Mouse (Mus musculus) CH12.LX (cell line): ENCODE data around the gene Galnt6. TPM values are rescaled to one million over a fixed set of nuclear protein-coding genes. Genes with fewer than 3 reads are reported as not detected.

ENCODE experiments used
- DNase-seq: peaks from one replicate; pipeline ENCODE4 v3.0.0-alpha.2; 2013; ENCODE audit errors: extremely low read depth
- H3K27ac ChIP-seq: 2 replicates; pipeline ENCODE4 v1.5.1; 2012; ENCODE audit warnings: low read depth, mild to moderate bottlenecking, control low read depth, moderate library complexity; ENCODE audit not compliant: insufficient read depth
- H3K27me3 ChIP-seq: replicated peaks from 2 replicates; pipeline ENCODE3; 2012; ENCODE audit warnings: inconsistent platforms
- H3K36me3 ChIP-seq, 2 experiments: replicated peaks in 1 of 2; 2 replicates each; pipeline versions ENCODE3 to v1.6.1; 2012; ENCODE audit warnings: inconsistent platforms in 1 of 2, low read length in 1 of 2, mild to moderate bottlenecking in 1 of 2, mixed read lengths in 1 of 2, moderate library complexity in 1 of 2; ENCODE audit not compliant: control insufficient read depth in 1 of 2, insufficient read depth in 1 of 2
- H3K4me1 ChIP-seq, 2 experiments: 2 replicates each; pipeline ENCODE4 v1.6.1; 2012; ENCODE audit warnings: inconsistent platforms in 1 of 2, moderate library complexity in 1 of 2; ENCODE audit not compliant: insufficient read depth in 2 of 2, control insufficient read depth in 1 of 2
- H3K4me2 ChIP-seq: 2 replicates; pipeline ENCODE4 v1.6.1; 2012; ENCODE audit warnings: low read depth, mild to moderate bottlenecking, control low read depth; ENCODE audit not compliant: poor library complexity, insufficient read depth, severe bottlenecking
- H3K4me3 ChIP-seq, 3 experiments: fragments of 150-350 bp in 1 of 3; sonication (generic) in 1 of 3; replicated peaks in 1 of 3; 2 replicates each; pipeline versions ENCODE3 to v1.5.1; 2011 to 2012; ENCODE audit warnings: low read depth in 2 of 3, low read length in 2 of 3, mild to moderate bottlenecking in 2 of 3, moderate library complexity in 2 of 3, control low read depth in 1 of 3, improper control_type of control experiment in 1 of 3, inconsistent platforms in 1 of 3, mixed read lengths in 1 of 3; ENCODE audit not compliant: poor library complexity in 1 of 3
- H3K79me2 ChIP-seq: replicated peaks from 2 replicates; pipeline ENCODE4 v1.6.1; 2012; ENCODE audit warnings: mild to moderate bottlenecking, moderate library complexity; ENCODE audit not compliant: control insufficient read depth, poor library complexity, insufficient read depth, severe bottlenecking; ENCODE audit errors: extremely low read depth
- H3K9ac ChIP-seq: 2 replicates; pipeline ENCODE4 v1.6.1; 2012; ENCODE audit warnings: low read depth, mild to moderate bottlenecking, control low read depth, moderate library complexity; ENCODE audit not compliant: insufficient read depth
- H3K9me3 ChIP-seq: replicated peaks from 2 replicates; pipeline ENCODE3; 2012; ENCODE audit warnings: low read length, inconsistent platforms, mixed read lengths
- BHLHE40 ChIP-seq: IDR thresholded peaks from 2 replicates; pipeline ENCODE4 v1.6.1; 2011; ENCODE audit warnings: mild to moderate bottlenecking, low read depth, low read length, improper control_type of control experiment
- CHD2 ChIP-seq: IDR thresholded peaks from 2 replicates; pipeline ENCODE4 v1.6.1; 2011; ENCODE audit warnings: low read length, improper control_type of control experiment
- CTCF ChIP-seq, 2 experiments: IDR thresholded peaks in 1 of 2; conservative IDR thresholded peaks in 1 of 2; 2 replicates each; pipeline ENCODE4 v1.5.1; 2011 to 2012; ENCODE audit warnings: low read depth in 2 of 2, low read length in 2 of 2, improper control_type of control experiment in 1 of 2, inconsistent platforms in 1 of 2, mild to moderate bottlenecking in 1 of 2, moderate library complexity in 1 of 2
- E2F4 ChIP-seq: IDR thresholded peaks from 2 replicates; pipeline ENCODE4 v1.6.1; 2011; ENCODE audit warnings: low read depth, low read length, improper control_type of control experiment; ENCODE audit not compliant: insufficient replicate concordance
- ELF1 ChIP-seq: IDR thresholded peaks from 2 replicates; pipeline ENCODE4 v1.6.1; 2014; ENCODE audit warnings: low read depth, mild to moderate bottlenecking, inconsistent platforms, low read length, improper control_type of control experiment
- EP300 ChIP-seq: IDR thresholded peaks from 2 replicates; pipeline ENCODE4 v1.6.1; 2011; ENCODE audit warnings: low read length, improper control_type of control experiment
- ETS1 ChIP-seq: conservative IDR thresholded peaks from 2 replicates; pipeline ENCODE4 v1.6.1; 2012; ENCODE audit warnings: low read depth, mild to moderate bottlenecking, inconsistent platforms, low read length, improper control_type of control experiment, moderate library complexity
- IRF4 ChIP-seq: IDR thresholded peaks from 2 replicates; pipeline ENCODE4 v1.6.1; 2014; ENCODE audit warnings: low read depth, mild to moderate bottlenecking, inconsistent platforms, low read length, improper control_type of control experiment
- JUN ChIP-seq: IDR thresholded peaks from 2 replicates; pipeline ENCODE4 v1.6.1; 2011; ENCODE audit warnings: low read depth, mild to moderate bottlenecking, low read length, improper control_type of control experiment, moderate library complexity; ENCODE audit not compliant: insufficient read depth
- JUND ChIP-seq: conservative IDR thresholded peaks from 2 replicates; pipeline ENCODE4 v1.6.1; 2011; ENCODE audit warnings: low read depth, low read length, improper control_type of control experiment
- KAT2A ChIP-seq: IDR thresholded peaks from 2 replicates; pipeline ENCODE4 v1.6.1; 2012; ENCODE audit warnings: low read length, improper control_type of control experiment, inconsistent platforms; ENCODE audit not compliant: insufficient replicate concordance
- MAX ChIP-seq: IDR thresholded peaks from 2 replicates; pipeline ENCODE4 v1.6.1; 2011; ENCODE audit warnings: low read length, improper control_type of control experiment
- MAZ ChIP-seq: IDR thresholded peaks from 2 replicates; pipeline ENCODE4 v1.6.1; 2012; ENCODE audit warnings: low read depth, mild to moderate bottlenecking, inconsistent platforms, low read length, improper control_type of control experiment, moderate library complexity
- MYC ChIP-seq: IDR thresholded peaks from 2 replicates; pipeline ENCODE4 v1.6.1; 2011; ENCODE audit warnings: low read depth, mild to moderate bottlenecking, improper control_type of control experiment, low read length
- NELFE ChIP-seq: IDR thresholded peaks from 2 replicates; pipeline ENCODE4 v1.6.1; 2011; ENCODE audit warnings: low read depth, low read length, improper control_type of control experiment
- NRF1 ChIP-seq: IDR thresholded peaks from 2 replicates; pipeline ENCODE4 v1.6.1; 2014; ENCODE audit warnings: low read depth, mild to moderate bottlenecking, inconsistent platforms, low read length, improper control_type of control experiment, moderate library complexity
- POLR2A ChIP-seq: IDR thresholded peaks from 2 replicates; pipeline ENCODE4 v1.6.1; 2011; ENCODE audit warnings: low read depth, mild to moderate bottlenecking, improper control_type of control experiment, low read length
- RCOR1 ChIP-seq: conservative IDR thresholded peaks from 2 replicates; pipeline ENCODE4 v1.6.1; 2012; ENCODE audit warnings: low read depth, mild to moderate bottlenecking, inconsistent platforms, low read length, improper control_type of control experiment
- SMC3 ChIP-seq: IDR thresholded peaks from 2 replicates; pipeline ENCODE4 v1.6.1; 2011; ENCODE audit warnings: low read depth, low read length, improper control_type of control experiment
- TBP ChIP-seq: conservative IDR thresholded peaks from 2 replicates; pipeline ENCODE4 v1.6.1; 2011; ENCODE audit warnings: low read depth, low read length, improper control_type of control experiment
- TCF12 ChIP-seq: IDR thresholded peaks from 2 replicates; pipeline ENCODE4 v1.6.1; 2014; ENCODE audit warnings: low read depth, mild to moderate bottlenecking, inconsistent platforms, low read length, improper control_type of control experiment
- USF1 ChIP-seq: IDR thresholded peaks from 2 replicates; pipeline ENCODE4 v1.6.1; 2014; ENCODE audit warnings: low read depth, mild to moderate bottlenecking, inconsistent platforms, low read length, improper control_type of control experiment
- USF2 ChIP-seq: conservative IDR thresholded peaks from 2 replicates; pipeline ENCODE4 v1.6.1; 2011; ENCODE audit warnings: low read depth, low read length, improper control_type of control experiment
- ZC3H11A ChIP-seq: IDR thresholded peaks from 2 replicates; pipeline ENCODE4 v1.6.1; 2012; ENCODE audit warnings: low read depth, mild to moderate bottlenecking, inconsistent platforms, low read length, improper control_type of control experiment
- ZKSCAN1 ChIP-seq: IDR thresholded peaks from 2 replicates; pipeline ENCODE4 v1.6.1; 2012; ENCODE audit warnings: low read depth, inconsistent platforms, low read length, improper control_type of control experiment, borderline replicate concordance
- dilution Hi-C: fragments of 300-500 bp; cut with MboI; formaldehyde crosslinking; loops from 2 replicates; pipeline ENCODE4 v1.14.3; 2020; ENCODE audit warnings: low sequenced_read_pairs; ENCODE audit not compliant: extremely low pct_unique_long_range_greater_than_20kb, extremely low pct_ligation_motif_present
- in situ Hi-C: fragments of 300-500 bp; cut with MboI; formaldehyde crosslinking; loops from 3 replicates; pipeline ENCODE4 v1.14.3; 2019; ENCODE audit warnings: low sequenced_read_pairs, low pct_ligation_motif_present, low pct_unique_long_range_greater_than_20kb, mixed read lengths
- polyA plus RNA-seq: library from polyadenylated mRNA; unstranded; fragments of >175 nt; gene quantifications from 2 replicates; pipeline ENCODE4 v1.2.1, GENCODE M21; 2012; ENCODE audit warnings: low read depth; ENCODE audit not compliant: insufficient read length
- total RNA-seq, 2 experiments: library from RNA; depleted of rRNA; stranded (reverse); fragments of 300-350 nt in 1 of 2; fragments of >200 nt in 1 of 2; gene quantifications; 2 replicates each; pipeline ENCODE4 v1.2.3; 2012 to 2014

The Galnt6 gene
- total and polyA plus RNA-seq, 3 experiments, result 0.58 to 5.0 (median 2.0) TPM

- Histone ChIP-seq H3K36me3 (peaks cover 0 to 3% of the 10 kb centered on the region in 2 experiments), H3K9me3 (no peaks in the 10 kb centered on the region), H3K79me2 (no peaks in the 10 kb centered on the region), H3K4me2 (no peak overlapping the region), H3K4me1 (peaks cover 0 to 21% of the 10 kb centered on the region in 2 experiments; a peak in 2 of 4 replicates), H3K9ac (no peak overlapping the region), H3K27ac (no peak overlapping the region), H3K4me3 (no peak overlapping the region), H3K27me3 (peaks cover 1% of the 10 kb centered on the region)
- dilution Hi-C loops, result no loop called here
- peak; percentile 68 for DNase-seq
- in situ Hi-C loops, result no loop called here
- no peak for TF ChIP-seq EP300
- no peak for TF ChIP-seq E2F4
- TF ChIP-seq ZC3H11A, result no peak
- TF ChIP-seq POLR2A, result no peak
- TF ChIP-seq RCOR1, result no peak
- TF ChIP-seq SMC3, result no peak
- no peak for TF ChIP-seq JUN
- TF ChIP-seq IRF4, result no peak
- no peak for TF ChIP-seq NELFE
- no peak for TF ChIP-seq JUND
- no peak for TF ChIP-seq MYC
- TF ChIP-seq MAX, result no peak
- no peak for TF ChIP-seq ETS1
- no peak for TF ChIP-seq BHLHE40
These were observed 29.8 kb downstream of the Galnt6 start for GRCm38 (mm10) chr15:100699386-100699785.

DNA sequence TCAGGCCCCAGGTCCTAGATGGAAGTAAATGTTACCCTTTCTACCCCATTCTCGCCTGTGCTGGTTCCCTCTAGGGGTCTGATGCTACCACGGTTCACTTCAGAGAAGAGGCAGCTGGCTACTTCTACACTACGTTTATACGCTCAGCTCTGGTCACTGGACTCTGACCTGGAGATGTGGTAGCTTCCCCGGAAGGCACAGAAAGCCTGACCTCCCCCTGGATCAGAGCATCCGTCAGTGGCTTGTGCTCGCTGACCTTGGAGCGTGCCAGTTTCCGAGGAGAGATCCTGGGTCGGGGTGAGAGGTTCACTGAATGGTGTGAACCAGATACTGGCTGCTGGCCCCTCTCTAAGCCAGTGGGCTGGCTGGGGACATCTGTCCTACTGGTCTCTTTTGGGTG, 31.1 kb downstream of the Galnt6 start:
- peaks cover 0 to 3% of the 10 kb centered on the region in 2 experiments for H3K36me3 ChIP-seq
- dilution Hi-C loops, result no loop called here

More for the DNA sequence above, 31.1 kb downstream of the Galnt6 start:
- Histone ChIP-seq H3K9me3 (no peaks in the 10 kb centered on the region), H3K4me3 (no peak overlapping the region), H3K79me2 (no peaks in the 10 kb centered on the region), H3K4me1 (peaks cover 0 to 21% of the 10 kb centered on the region in 2 experiments; a peak in 2 of 4 replicates), H3K27ac (no peak overlapping the region), H3K4me2 (no peak overlapping the region), H3K27me3 (no peaks in the 10 kb centered on the region), H3K9ac (no peak overlapping the region)
- no peak for DNase-seq
- no peak for TF ChIP-seq TBP
- no peak for TF ChIP-seq USF1
- TF ChIP-seq NELFE, result no peak
- no peak for TF ChIP-seq ELF1
- no peak for TF ChIP-seq MAZ
- no peak for TF ChIP-seq JUND
- TF ChIP-seq CHD2, result no peak
- TF ChIP-seq KAT2A, result no peak
- TF ChIP-seq TCF12, result no peak
- no peak for TF ChIP-seq CTCF (conservative IDR thresholded peaks at IDR 0.05 in 1 of 2, IDR thresholded peaks at IDR 0.05 in 1 of 2; ENCODE audit: low read depth in 2 of 2, low read length in 2 of 2)
- no peak for TF ChIP-seq E2F4
- TF ChIP-seq NRF1, result no peak
- no peak for TF ChIP-seq USF2
- TF ChIP-seq POLR2A, result no peak
- no peak for TF ChIP-seq MAX
- no peak for TF ChIP-seq ZKSCAN1
- no peak for TF ChIP-seq EP300
- no peak for TF ChIP-seq ZC3H11A
- no peak for TF ChIP-seq ETS1
- in situ Hi-C loops, result no loop called here
